Mouse (Mus musculus) thymus, adult 2 months (tissue): ENCODE data around the gene Crocc. TPM values are rescaled to one million over a fixed set of nuclear protein-coding genes. Genes with fewer than 3 reads are reported as not detected.

Source experiments
- DNase-seq: peaks from one replicate; pipeline ENCODE4 v3.0.0; 2021
- H3K27ac ChIP-seq: fragments of 200-500 bp; 2 replicates; pipeline ENCODE4 v1.5.1; 2012; ENCODE audit warnings: low read length, control low read depth; ENCODE audit not compliant: control insufficient read depth, insufficient read depth
- H3K27me3 ChIP-seq: fragments of 200-500 bp; 2 replicates; pipeline ENCODE4 v1.6.1; 2012; ENCODE audit warnings: mild to moderate bottlenecking, low read length, moderate library complexity, mixed read lengths; ENCODE audit not compliant: control insufficient read depth, insufficient read depth
- H3K36me3 ChIP-seq: fragments of 200-500 bp; 2 replicates; pipeline ENCODE4 v1.6.1; 2012; ENCODE audit warnings: mild to moderate bottlenecking, low read length, moderate library complexity; ENCODE audit not compliant: control insufficient read depth, insufficient read depth
- H3K4me1 ChIP-seq: fragments of 200-500 bp; replicated peaks from 2 replicates; pipeline ENCODE4 v1.6.1; 2012; ENCODE audit warnings: low read length; ENCODE audit not compliant: control insufficient read depth, insufficient read depth
- H3K4me3 ChIP-seq: fragments of 200-500 bp; 2 replicates; pipeline ENCODE4 v1.5.1; 2012; ENCODE audit warnings: mild to moderate bottlenecking, low read length, control low read depth, moderate library complexity; ENCODE audit not compliant: control insufficient read depth, insufficient read depth
- CTCF ChIP-seq: fragments of 200-500 bp; IDR thresholded peaks from 2 replicates; pipeline ENCODE4 v1.5.1; 2012; ENCODE audit warnings: mild to moderate bottlenecking, control low read depth, low read length, moderate library complexity, borderline replicate concordance; ENCODE audit not compliant: control insufficient read depth, poor library complexity, insufficient read depth; ENCODE audit errors: extremely low read depth
- POLR2A ChIP-seq: fragments of 200-500 bp; IDR thresholded peaks from 2 replicates; pipeline ENCODE4 v1.6.1; 2012; ENCODE audit warnings: mild to moderate bottlenecking, low read length, control low read depth, moderate library complexity; ENCODE audit not compliant: control insufficient read depth, poor library complexity, insufficient read depth; ENCODE audit errors: extremely low read depth
- WGBS: fragments of 180-500 bp; shearing (Covaris S2); methylation state at CpG from one replicate; pipeline ENCODE4 v1.1.7; 2018; 5-methylcytosine and 5-hydroxymethylcytosine counted together
- polyA plus RNA-seq: library from polyadenylated mRNA; depleted of rRNA; stranded (reverse); fragments of >200 nt; gene quantifications from 2 replicates; pipeline ENCODE4 v1.2.3, GENCODE M21; 2012

Crocc gene
- polyA plus RNA-seq, 1 experiment, result 12.9 TPM

- 37% methylated on average over 7 of the region's 7 CpGs for WGBS
Measured at GRCm38 (mm10) chr4:141010118-141010517, 50.2 kb downstream of the Crocc start, which contains the start of gene Mfap2. Gene Mfap2 (plus strand): TSS chr4:141010418.

GRCm38 (mm10) chr4:141008028-141008427, 52.3 kb downstream of the Crocc start:
- no peak overlapping the region for H3K27ac ChIP-seq
- peaks cover 5% of the 10 kb centered on the region; the same call in 1 of the 2 replicates for H3K36me3 ChIP-seq
- peaks cover 3% of the 10 kb centered on the region; the same call in 1 of the 2 replicates for H3K27me3 ChIP-seq
- no peak overlapping the region for H3K4me3 ChIP-seq
- H3K4me1 ChIP-seq, result peaks cover 8% of the 10 kb centered on the region; the same call in 1 of the 2 replicates
- 96% methylated on average over 8 of the region's 8 CpGs for WGBS
- TF ChIP-seq CTCF, result no peak
- TF ChIP-seq POLR2A, result no peak
- DNase-seq, result no peak

More at GRCm38 (mm10) chr4:141010118-141010517, 50.2 kb downstream of the Crocc start, which contains the start of gene Mfap2:
- no peak within 1 kb of the TSS for H3K27ac ChIP-seq
- DNase-seq, result no peak
- peak within 1 kb of the TSS; percentile 18 for H3K4me3 ChIP-seq
- peaks cover 8% of the 10 kb centered on the region; the same call in 1 of the 2 replicates for H3K4me1 ChIP-seq
- H3K27me3 ChIP-seq, result peaks cover 3% of the 10 kb centered on the region; the same call in 1 of the 2 replicates
- TF ChIP-seq POLR2A (no peak), CTCF (no peak)
- no peaks in the 10 kb centered on the region for H3K36me3 ChIP-seq

GRCm38 (mm10) chr4:141005983-141006382, 54.4 kb downstream of the Crocc start:
- TF ChIP-seq CTCF (no peak), POLR2A (no peak)
- H3K4me1 ChIP-seq, result peaks cover 8% of the 10 kb centered on the region; the same call in 1 of the 2 replicates
- H3K36me3 ChIP-seq, result peaks cover 5% of the 10 kb centered on the region; the same call in 1 of the 2 replicates
- no peak overlapping the region for H3K27ac ChIP-seq
- 97% methylated on average over 13 of the region's 13 CpGs for WGBS
- no peak overlapping the region for H3K4me3 ChIP-seq
- no peak for DNase-seq
- peaks cover 3% of the 10 kb centered on the region; the same call in 1 of the 2 replicates for H3K27me3 ChIP-seq

GRCm38 (mm10) chr4:140996812-140997211, 63.5 kb downstream of the Crocc start:
- TF ChIP-seq CTCF, result no peak
- no peak for TF ChIP-seq POLR2A
- no peak overlapping the region for H3K4me3 ChIP-seq
- no peak overlapping the region for H3K27ac ChIP-seq
- no peaks in the 10 kb centered on the region for H3K27me3 ChIP-seq
- no peaks in the 10 kb centered on the region for H3K4me1 ChIP-seq
- H3K36me3 ChIP-seq, result peaks cover 17% of the 10 kb centered on the region
- WGBS, result 98% methylated on average over 9 of the region's 9 CpGs
- DNase-seq, result no peak

GRCm38 (mm10) chr4:140995811-140996210, 64.5 kb downstream of the Crocc start:
- no peak for TF ChIP-seq CTCF
- no peak for TF ChIP-seq POLR2A
- Histone ChIP-seq H3K36me3 (peaks cover 17% of the 10 kb centered on the region), H3K4me1 (no peaks in the 10 kb centered on the region), H3K4me3 (no peak overlapping the region), H3K27ac (no peak overlapping the region), H3K27me3 (no peaks in the 10 kb centered on the region)
- WGBS, result 86% methylated on average over 8 of the region's 8 CpGs
- DNase-seq, result no peak

GRCm38 (mm10) chr4:140993846-140994245, 66.5 kb downstream of the Crocc start:
- Histone ChIP-seq H3K4me3 (no peak overlapping the region), H3K36me3 (peaks cover 9% of the 10 kb centered on the region), H3K4me1 (peaks cover 9% of the 10 kb centered on the region), H3K27me3 (no peaks in the 10 kb centered on the region), H3K27ac (no peak overlapping the region)
- DNase-seq, result no peak
- TF ChIP-seq POLR2A (no peak), CTCF (no peak)
- WGBS, result 94% methylated on average over 8 of the region's 8 CpGs
